ENCODE assay signal across 25 mouse cellular contexts in genomic region chr2:68291895-68292294, GRCm38 (mm10).
DNase-seq lines count a peak whose midpoint lies in the region; ATAC-seq and TF ChIP-seq lines count a peak whose summit lies in the region.
"Had no signal": no experiment of that assay in that cellular context is flagged by ENCODE, and none has a peak within 500 bp of the region (broad histone marks: within the 10 kb centered on the region; RNA-seq: fewer than 3 reads in every experiment).

No protein-coding gene starts in this region.

- ATAC-seq in lung, embryonic 14.5 days (ENCODE audit: insufficient read depth), result 0 out of 2 replicates have a peak, but pooled peaks have one; percentile 16

- no peak overlapping the region for H3K4me3 ChIP-seq in lung, embryonic 14.5 days (ENCODE audit: low read depth, low read length)
- H3K4me3 ChIP-seq: embryonic facial prominence, embryonic 15.5 days; forebrain, embryonic 12.5 days; hindbrain, embryonic 13.5 days; left cerebral cortex, adult 2 months; limb, embryonic 12.5 days; liver, embryonic 15.5 days; lung, embryonic 15.5 days; midbrain, embryonic 12.5 days had no signal

- peaks cover 3% of the 10 kb centered on the region; the same call in 1 of the 2 replicates for H3K36me3 ChIP-seq in lung, embryonic 14.5 days (ENCODE audit: insufficient read depth)
- H3K36me3 ChIP-seq: embryonic facial prominence, embryonic 15.5 days; limb, embryonic 12.5 days; liver, embryonic 15.5 days; lung, embryonic 15.5 days had no signal

- H3K9ac ChIP-seq in lung, embryonic 14.5 days, result no peak overlapping the region
- H3K9ac ChIP-seq: embryonic facial prominence, embryonic 15.5 days; forebrain, embryonic 12.5 days; hindbrain, embryonic 13.5 days; limb, embryonic 12.5 days; liver, embryonic 15.5 days; lung, embryonic 15.5 days; midbrain, embryonic 12.5 days had no signal

- peak; percentile 71 for DNase-seq in heart, adult 11 months
- no peak for DNase-seq in heart, postnatal 4 days
- DNase-seq in lung, embryonic 14.5 days, result no peak
- no peak for DNase-seq in lung, postnatal 36 days
- DNase-seq in ES-CJ7 (ENCODE audit: low read depth, low spot score) (peak; percentile 43), R1 (ENCODE audit: low read depth, low spot score) (peak; percentile 31)
- no peak for DNase-seq in adrenal gland, postnatal 4 days (ENCODE audit: low spot score in 2 of 2)
- DNase-seq: adrenal gland, postnatal 10 days; cerebellum, adult 11-12 months; cerebellum, adult 9-11 months; gastrocnemius, postnatal 25 days; heart, adult 18-20 months; heart, postnatal 36 days; kidney, adult 8-10 months; kidney, postnatal 25 days; thymus, postnatal 4 days had no signal

- H3K4me2 ChIP-seq in lung, embryonic 14.5 days, result no peak overlapping the region
- H3K4me2 ChIP-seq: embryonic facial prominence, embryonic 15.5 days; forebrain, embryonic 12.5 days; heart, embryonic 11.5 days; hindbrain, embryonic 13.5 days; limb, embryonic 12.5 days; liver, embryonic 15.5 days; lung, embryonic 15.5 days; midbrain, embryonic 12.5 days had no signal

- TF ChIP-seq CTCF in lung, embryonic 14.5 days (IDR thresholded peaks at IDR 0.05; ENCODE audit: low read depth), result no peak

- H3K4me1 ChIP-seq in lung, embryonic 14.5 days (ENCODE audit: insufficient read depth), result no peaks in the 10 kb centered on the region
- H3K4me1 ChIP-seq: embryonic facial prominence, embryonic 15.5 days; forebrain, embryonic 12.5 days; liver, embryonic 15.5 days; lung, embryonic 15.5 days; midbrain, embryonic 12.5 days had no signal

- no peaks in the 10 kb centered on the region for H3K9me3 ChIP-seq in lung, embryonic 14.5 days (ENCODE audit: low read depth, low read length)
- H3K9me3 ChIP-seq: embryonic facial prominence, embryonic 15.5 days; forebrain, embryonic 12.5 days; hindbrain, embryonic 13.5 days; limb, embryonic 12.5 days; liver, embryonic 15.5 days; lung, embryonic 15.5 days; midbrain, embryonic 12.5 days had no signal

- no peaks in the 10 kb centered on the region for H3K27me3 ChIP-seq in lung, embryonic 14.5 days (ENCODE audit: insufficient read depth, low read length)
- H3K27me3 ChIP-seq: embryonic facial prominence, embryonic 15.5 days; forebrain, embryonic 12.5 days; hindbrain, embryonic 13.5 days; limb, embryonic 12.5 days; liver, embryonic 15.5 days; lung, embryonic 15.5 days; midbrain, embryonic 12.5 days had no signal

- H3K27ac ChIP-seq in lung, embryonic 14.5 days (ENCODE audit: low read depth), result no peak overlapping the region
- H3K27ac ChIP-seq: embryonic facial prominence, embryonic 15.5 days; forebrain, embryonic 12.5 days; hindbrain, embryonic 13.5 days; left cerebral cortex, adult 2 months; limb, embryonic 12.5 days; liver, embryonic 15.5 days; lung, embryonic 15.5 days; midbrain, embryonic 12.5 days had no signal

- 46% methylated on average over 5 of the region's 5 CpGs for WGBS in lung, embryonic 14.5 days

Comparison
In these comparisons a context has a peak if more than half of its experiments do, and no peak if none do; other contexts are left out.
1. DNase-seq: peak in heart, adult 11 months (single experiment), ES-CJ7 (single experiment) and R1 (single experiment); none in heart, postnatal 4 days (single experiment), lung, embryonic 14.5 days (single experiment), lung, postnatal 36 days (single experiment) and adrenal gland, postnatal 4 days (0 of 2).